Mouse (Mus musculus): ENCODE data around the gene Prkar1b. TPM values are rescaled to one million over a fixed set of nuclear protein-coding genes. Genes with fewer than 3 reads are reported as not detected.

Prkar1b gene
- total and polyA plus RNA-seq, 2 experiments from 2014 or later = 303 to 392 TPM

DNA sequence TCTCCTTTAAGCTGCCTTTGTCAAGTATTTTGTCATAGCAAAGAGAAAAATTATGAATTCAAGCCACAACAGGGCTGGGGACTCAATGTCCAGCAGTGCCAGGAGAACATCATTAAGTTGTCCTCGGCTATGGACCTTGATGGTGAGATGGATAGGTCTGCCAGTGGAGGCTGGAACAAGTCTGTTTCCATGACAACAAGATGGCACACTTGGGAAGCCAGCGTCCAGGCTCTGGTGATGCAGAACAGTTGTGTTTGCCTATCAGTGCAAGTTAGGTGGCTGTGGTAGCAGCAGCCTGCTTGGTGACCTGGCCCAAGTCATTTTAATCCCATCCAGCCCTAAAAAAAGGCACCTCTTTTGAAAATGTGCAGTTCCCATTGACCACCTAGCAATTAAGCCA, 102.6 kb downstream of the Prkar1b start:
- no peak overlapping the region for H3K27ac ChIP-seq (ENCODE audit: low read depth, low read length)

DNA sequence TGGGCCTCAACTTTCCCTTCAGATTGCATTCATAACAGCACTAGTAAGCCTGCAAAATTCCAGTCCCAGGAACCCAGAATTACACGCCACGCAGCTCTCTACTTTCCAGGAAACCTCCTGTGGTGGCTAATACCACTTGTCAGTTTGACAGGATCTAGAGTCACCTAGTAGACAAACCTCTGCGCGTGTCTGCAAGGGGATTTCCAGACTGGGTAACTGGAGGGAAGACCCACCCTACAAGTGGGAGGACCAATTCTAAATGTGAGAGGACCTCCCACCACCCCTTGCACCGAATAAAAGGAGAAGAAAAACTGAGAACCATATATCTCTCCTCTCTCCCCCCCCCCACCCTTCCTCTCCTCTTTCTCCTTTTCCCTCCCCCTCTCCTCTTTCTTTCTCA, 103.2 kb downstream of the Prkar1b start:
- H3K4me2 ChIP-seq (ENCODE audit: low read depth) = no peak overlapping the region
- H3K27me3 ChIP-seq (ENCODE audit: insufficient read depth, low read length) = no peaks in the 10 kb centered on the region
- no peak for TF ChIP-seq CTCF (IDR thresholded peaks at IDR 0.05; ENCODE audit: low read depth)
- ATAC-seq (no peak), DNase-seq (no peak)
- H3K9me3 ChIP-seq (ENCODE audit: low read length) = no peaks in the 10 kb centered on the region
- no peak overlapping the region for H3K9ac ChIP-seq
- H3K27ac ChIP-seq (ENCODE audit: low read depth, low read length) = no peak overlapping the region
- H3K4me1 ChIP-seq (ENCODE audit: insufficient read depth) = peaks cover 5% of the 10 kb centered on the region; the same call in 1 of the 2 replicates
- 84% methylated on average over 5 of the region's 5 CpGs for WGBS
- H3K36me3 ChIP-seq (ENCODE audit: insufficient read depth) = peaks cover 28% of the 10 kb centered on the region
- no peak overlapping the region for H3K4me3 ChIP-seq (ENCODE audit: low read depth, low read length)

More for the DNA sequence above, 102.6 kb downstream of the Prkar1b start:
- Histone ChIP-seq H3K9me3 (ENCODE audit: low read length) (no peaks in the 10 kb centered on the region), H3K4me1 (ENCODE audit: insufficient read depth) (peaks cover 5% of the 10 kb centered on the region; the same call in 1 of the 2 replicates), H3K4me2 (ENCODE audit: low read depth) (no peak overlapping the region), H3K9ac (no peak overlapping the region), H3K36me3 (ENCODE audit: insufficient read depth) (peaks cover 23% of the 10 kb centered on the region), H3K27me3 (ENCODE audit: insufficient read depth, low read length) (no peaks in the 10 kb centered on the region), H3K4me3 (ENCODE audit: low read depth, low read length) (no peak overlapping the region)
- peak; percentile 38; the same call in 1 of the 2 replicates for ATAC-seq
- no peak for DNase-seq
- 30% methylated on average over 2 of the region's 2 CpGs for whole genome bisulfite sequencing
- TF ChIP-seq CTCF (IDR thresholded peaks at IDR 0.05; ENCODE audit: low read depth) = no peak

DNA sequence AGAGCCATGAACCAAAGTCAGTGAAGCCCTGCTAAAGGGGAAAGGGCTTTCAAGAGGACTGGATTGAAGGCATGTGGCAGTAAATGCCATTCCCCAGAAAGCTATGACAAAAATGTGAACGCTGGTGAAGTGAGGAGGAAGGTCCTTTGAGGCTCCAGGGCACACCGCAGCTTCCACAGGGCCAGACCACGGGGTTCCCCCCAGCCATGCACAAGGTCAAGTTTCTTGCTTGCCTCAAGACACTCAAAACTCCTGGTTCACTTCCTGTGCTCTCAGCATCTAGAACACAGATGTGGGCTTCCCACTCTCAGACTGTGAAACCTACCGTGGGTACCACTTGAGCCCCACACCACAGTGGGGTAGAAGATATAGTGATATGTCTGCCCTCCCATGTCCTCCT, 106.3 kb downstream of the Prkar1b start:
- Histone ChIP-seq H3K9ac (no peak overlapping the region), H3K4me3 (ENCODE audit: low read depth, low read length) (no peak overlapping the region), H3K36me3 (ENCODE audit: insufficient read depth) (peaks cover 28% of the 10 kb centered on the region), H3K4me1 (ENCODE audit: insufficient read depth) (no peaks in the 10 kb centered on the region), H3K4me2 (ENCODE audit: low read depth) (no peak overlapping the region), H3K9me3 (ENCODE audit: low read length) (no peaks in the 10 kb centered on the region), H3K27ac (ENCODE audit: low read depth, low read length) (no peak overlapping the region), H3K27me3 (ENCODE audit: insufficient read depth, low read length) (no peaks in the 10 kb centered on the region)
- ATAC-seq (no peak), DNase-seq (no peak)
- TF ChIP-seq CTCF (IDR thresholded peaks at IDR 0.05; ENCODE audit: low read depth) = no peak
- WGBS = 81% methylated on average over 4 of the region's 4 CpGs

DNA sequence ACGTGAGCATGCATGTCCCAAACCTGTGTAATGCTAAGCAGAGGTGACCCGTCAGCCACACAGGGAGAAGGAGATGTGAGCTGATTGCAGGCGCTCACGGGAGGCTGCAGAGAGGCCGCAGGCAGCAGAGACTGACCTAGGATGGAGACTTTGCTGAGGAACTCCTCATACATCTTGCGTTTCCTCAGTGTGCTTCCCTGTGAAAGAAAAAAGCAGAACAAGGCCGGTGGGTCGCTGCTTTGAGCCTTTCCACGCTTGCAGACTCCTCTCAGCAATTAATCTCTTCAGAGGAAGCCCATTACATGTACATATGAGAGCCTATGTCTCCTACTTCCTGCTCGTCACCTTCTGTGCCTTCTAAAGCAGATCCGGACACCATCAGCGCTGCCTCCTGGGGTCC, 107.5 kb downstream of the Prkar1b start:
- H3K27me3 ChIP-seq (ENCODE audit: insufficient read depth, low read length) = no peaks in the 10 kb centered on the region
- no peak for ATAC-seq
- no peak overlapping the region for H3K4me3 ChIP-seq (ENCODE audit: low read depth, low read length)
- no peak overlapping the region for H3K27ac ChIP-seq (ENCODE audit: low read depth, low read length)
- no peaks in the 10 kb centered on the region for H3K4me1 ChIP-seq (ENCODE audit: insufficient read depth)
- H3K9ac ChIP-seq = no peak overlapping the region
- no peak for DNase-seq
- TF ChIP-seq CTCF (IDR thresholded peaks at IDR 0.05; ENCODE audit: low read depth) = no peak
- H3K4me2 ChIP-seq (ENCODE audit: low read depth) = no peak overlapping the region
- H3K36me3 ChIP-seq (ENCODE audit: insufficient read depth) = peaks cover 28% of the 10 kb centered on the region
- WGBS = 82% methylated on average over 12 of the region's 12 CpGs
- H3K9me3 ChIP-seq (ENCODE audit: low read length) = no peaks in the 10 kb centered on the region

DNA sequence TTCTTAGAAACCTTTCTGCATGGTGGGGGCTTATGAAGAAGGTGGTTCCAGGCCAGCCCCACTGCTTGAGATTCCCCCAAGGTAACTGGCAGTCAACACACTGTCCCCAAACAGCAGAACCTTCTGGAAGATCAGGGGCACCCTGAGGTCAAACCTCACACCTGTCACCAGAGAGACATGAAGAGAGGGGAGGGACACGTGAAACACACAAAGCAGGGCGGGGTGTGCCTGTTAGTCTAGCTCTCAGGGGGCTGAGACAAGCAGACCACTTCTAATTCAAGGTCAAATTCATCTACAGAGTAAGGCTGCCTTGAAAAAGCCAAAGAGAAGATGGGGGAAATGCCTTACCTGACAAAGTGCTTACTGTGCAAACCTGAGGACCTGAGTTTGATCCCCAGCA, 114.6 kb downstream of the Prkar1b start:
- no peak overlapping the region for H3K9ac ChIP-seq

DNA sequence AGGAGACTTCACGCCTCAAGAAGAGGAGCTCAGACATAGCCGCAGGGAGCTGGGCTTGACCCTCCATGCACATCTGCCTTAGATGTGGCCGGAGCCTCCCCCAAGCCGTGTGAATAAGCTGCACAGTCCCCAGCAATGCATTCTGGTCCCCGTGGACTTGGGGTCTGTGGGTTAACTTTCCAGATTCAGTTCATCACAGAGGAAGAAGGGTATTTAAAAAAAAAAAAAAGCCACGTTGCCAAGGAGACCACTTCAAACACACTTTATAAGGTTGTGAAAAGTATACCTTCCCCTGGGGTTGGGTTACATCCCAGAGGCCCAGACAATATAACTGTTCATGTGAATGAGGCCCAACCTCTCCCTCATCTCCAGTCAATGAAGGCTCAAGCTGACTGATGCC, 115.1 kb downstream of the Prkar1b start:
- Histone ChIP-seq H3K36me3 (ENCODE audit: insufficient read depth) (peaks cover 11% of the 10 kb centered on the region), H3K9ac (no peak overlapping the region), H3K4me3 (ENCODE audit: low read depth, low read length) (no peak overlapping the region), H3K4me2 (ENCODE audit: low read depth) (no peak overlapping the region), H3K9me3 (ENCODE audit: low read length) (no peaks in the 10 kb centered on the region), H3K27ac (ENCODE audit: low read depth, low read length) (no peak overlapping the region), H3K27me3 (ENCODE audit: insufficient read depth, low read length) (no peaks in the 10 kb centered on the region), H3K4me1 (ENCODE audit: insufficient read depth) (peaks cover 7% of the 10 kb centered on the region; the same call in 1 of the 2 replicates)
- ATAC-seq (no peak), DNase-seq (no peak)
- 43% methylated on average over 6 of the region's 6 CpGs for WGBS
- TF ChIP-seq CTCF (IDR thresholded peaks at IDR 0.05; ENCODE audit: low read depth) = no peak

More for the DNA sequence above, 114.6 kb downstream of the Prkar1b start:
- Histone ChIP-seq H3K36me3 (ENCODE audit: insufficient read depth) (peaks cover 11% of the 10 kb centered on the region), H3K27me3 (ENCODE audit: insufficient read depth, low read length) (no peaks in the 10 kb centered on the region), H3K9me3 (ENCODE audit: low read length) (no peaks in the 10 kb centered on the region), H3K4me2 (ENCODE audit: low read depth) (no peak overlapping the region), H3K4me3 (ENCODE audit: low read depth, low read length) (no peak overlapping the region), H3K27ac (ENCODE audit: low read depth, low read length) (no peak overlapping the region), H3K4me1 (ENCODE audit: insufficient read depth) (peaks cover 7% of the 10 kb centered on the region; the same call in 1 of the 2 replicates)
- ATAC-seq (no peak), DNase-seq (no peak)
- no peak for TF ChIP-seq CTCF (IDR thresholded peaks at IDR 0.05; ENCODE audit: low read depth)
- 72% methylated on average over 2 of the region's 2 CpGs for WGBS

DNA sequence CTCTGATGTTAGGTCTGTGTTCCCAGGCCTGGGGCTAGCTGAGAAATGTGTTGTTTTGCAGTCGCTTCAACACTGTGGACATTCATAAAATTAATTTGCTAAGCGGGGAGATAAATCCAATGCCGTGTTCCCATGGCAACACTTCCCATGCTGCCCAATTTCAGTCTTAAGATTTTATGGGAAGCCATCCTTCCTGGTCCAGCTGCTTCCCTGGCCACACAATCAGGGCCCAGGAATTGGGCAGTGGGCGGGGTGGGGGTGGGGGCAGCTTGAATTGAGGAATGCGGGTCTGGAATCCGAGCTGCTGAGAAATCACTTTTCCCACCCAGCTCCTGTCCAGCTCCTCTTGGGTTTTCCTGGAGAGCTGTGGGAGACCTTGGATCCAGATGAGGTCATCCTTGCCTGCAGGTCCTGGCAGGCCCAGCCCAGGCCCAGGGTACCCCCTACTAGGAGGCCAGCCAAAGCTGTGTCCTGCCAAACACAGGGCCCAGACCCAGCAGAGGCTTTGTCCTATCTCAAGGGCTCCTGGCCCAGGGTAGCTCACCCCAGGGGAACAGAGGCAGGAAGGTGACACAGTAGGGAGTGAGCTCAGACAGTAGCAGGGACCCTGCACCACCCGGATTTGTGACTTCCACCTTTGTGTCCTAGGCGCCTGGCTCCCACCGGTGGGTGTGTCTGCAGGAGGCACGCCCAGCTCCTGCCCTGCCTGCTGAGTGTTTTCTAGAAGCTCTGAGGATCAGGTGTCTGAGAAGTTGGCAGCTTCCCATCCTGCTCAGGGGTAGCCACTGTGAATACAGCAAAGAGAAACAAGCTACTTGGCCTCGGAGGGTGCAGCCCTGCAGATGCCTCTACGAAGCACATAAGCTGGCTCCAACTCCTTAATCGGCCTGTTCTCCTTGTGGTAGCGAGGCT, 116.1 kb downstream of the Prkar1b start:
- TF ChIP-seq CTCF (IDR thresholded peaks at IDR 0.05; ENCODE audit: low read depth) = no peak
- ATAC-seq = peak; percentile 51
- 24% methylated on average over 14 of the region's 14 CpGs for WGBS

More for the DNA sequence above, 116.1 kb downstream of the Prkar1b start:
- H3K27me3 ChIP-seq (ENCODE audit: insufficient read depth, low read length) = no peaks in the 10 kb centered on the region
- H3K4me1 ChIP-seq (ENCODE audit: insufficient read depth) = peaks cover 7% of the 10 kb centered on the region; the same call in 1 of the 2 replicates
- no peak overlapping the region for H3K9ac ChIP-seq
- no peak overlapping the region for H3K4me2 ChIP-seq (ENCODE audit: low read depth)
- H3K27ac ChIP-seq (ENCODE audit: low read depth, low read length) = peak overlapping the region; percentile 66; the same call in 1 of the 2 replicates
- H3K36me3 ChIP-seq (ENCODE audit: insufficient read depth) = peaks cover 7% of the 10 kb centered on the region
- H3K4me3 ChIP-seq (ENCODE audit: low read depth, low read length) = no peak overlapping the region
- DNase-seq = peak; percentile 51
- no peaks in the 10 kb centered on the region for H3K9me3 ChIP-seq (ENCODE audit: low read length)
